Mouse (Mus musculus): Measurements from ENCODE around the gene Dhx8.

GRCm38 (mm10) chr11:101699556-101699955 is 33.2 kb upstream of the Dhx8 start:
- TF ChIP-seq CTCF (IDR thresholded peaks at IDR 0.05; ENCODE audit: low read depth, low read length) (no peak), EP300 (IDR thresholded peaks at IDR 0.05; ENCODE audit: insufficient read depth, low read depth, low read length) (no peak), POLR2A (IDR thresholded peaks at IDR 0.05; ENCODE audit: insufficient read depth, low read length) (no peak)
